Mouse (Mus musculus) heart, adult 2 months (tissue): Measurements from ENCODE around the gene Tmod4. TPM values are rescaled to one million over a fixed set of nuclear protein-coding genes. Genes with fewer than 3 reads are reported as not detected.
A peak's percentile ranks its signal among the peaks of the same experiment; 100 is the strongest.
"Not testable (repeated sequence)": the region's sequence is repeated elsewhere in the genome, so short reads cannot be mapped to it uniquely, and the experiment has no call there.

ENCODE experiments used
- DNase-seq, 2 experiments: peaks; one replicate each; pipeline ENCODE4 v3.0.0; 2021
- H3K27ac ChIP-seq: fragments of 200-600 bp; 2 replicates; pipeline ENCODE4 v1.8.1; 2022
- H3K27me3 ChIP-seq: fragments of 200-500 bp; 2 replicates; pipeline ENCODE4 v1.6.1; 2012; ENCODE audit warnings: mild to moderate bottlenecking, low read length, inconsistent platforms, mixed read lengths; ENCODE audit not compliant: control insufficient read depth, insufficient read depth
- H3K36me3 ChIP-seq: fragments of 200-500 bp; 2 replicates; pipeline ENCODE4 v1.6.1; 2012; ENCODE audit warnings: low read length, inconsistent platforms; ENCODE audit not compliant: control insufficient read depth, insufficient read depth
- H3K4me1 ChIP-seq: fragments of 200-500 bp; 2 replicates; pipeline ENCODE4 v1.6.1; 2011; ENCODE audit warnings: low read length; ENCODE audit not compliant: control insufficient read depth, insufficient read depth
- H3K4me3 ChIP-seq: fragments of 200-600 bp; 2 replicates; pipeline ENCODE4 v1.8.1; 2022
- H3K79me2 ChIP-seq: fragments of 200-500 bp; replicated peaks from 2 replicates; pipeline ENCODE4 v1.6.1; 2012; ENCODE audit warnings: mild to moderate bottlenecking, inconsistent platforms, low read length, moderate library complexity, mixed read lengths; ENCODE audit not compliant: control insufficient read depth, insufficient read depth
- H3K9ac ChIP-seq: fragments of 200-500 bp; 2 replicates; pipeline ENCODE4 v1.6.1; 2012; ENCODE audit warnings: low read depth, mild to moderate bottlenecking, control low read depth, inconsistent platforms, low read length, mixed read lengths
- CTCF ChIP-seq: fragments of 200-600 bp; IDR thresholded peaks from 2 replicates; pipeline ENCODE4 v1.8.1; 2022; ENCODE audit warnings: antibody characterized with exemption, mild to moderate bottlenecking, moderate library complexity
- EP300 ChIP-seq: fragments of 200-500 bp; IDR thresholded peaks from 2 replicates; pipeline ENCODE4 v1.6.1; 2011; ENCODE audit warnings: low read depth, low read length, control low read depth; ENCODE audit not compliant: insufficient read depth
- POLR2A ChIP-seq: fragments of 200-500 bp; IDR thresholded peaks from 2 replicates; pipeline ENCODE4 v1.6.1; 2011; ENCODE audit warnings: mild to moderate bottlenecking, low read depth, low read length, control low read depth; ENCODE audit not compliant: insufficient read depth
- WGBS: fragments of 180-500 bp; shearing (Covaris S2); methylation state at CpG from one replicate; pipeline ENCODE4 v1.1.7; 2018; 5-methylcytosine and 5-hydroxymethylcytosine counted together
- intact Hi-C: fragments of 180-260 bp; cut with DNase I; formaldehyde crosslinking; loops from one replicate; pipeline ENCODE4 v1.15.1; 2025
- polyA plus RNA-seq: library from polyadenylated mRNA; depleted of rRNA; stranded (reverse); fragments of >200 nt; gene quantifications from 2 replicates; pipeline ENCODE4 v1.2.3, GENCODE M21; 2012
- total RNA-seq, 2 experiments: library from RNA; stranded (reverse); gene quantifications; 2 replicates each; pipeline ENCODE4 v1.2.3; 2021

Tmod4 gene
- total and polyA plus RNA-seq, 3 experiments: 22.6 to 30.9 (median 23.3) TPM

GRCm38 (mm10) chr3:95121580-95121979 lies 2.7 kb upstream of the Tmod4 start:
- intact Hi-C loops: no loop called here
- Histone ChIP-seq H3K4me3 (no peak overlapping the region), H3K27ac (peak overlapping the region; percentile 4; the same call in 1 of the 2 replicates), H3K36me3 (no peaks in the 10 kb centered on the region; the same call in none of the 2 replicates), H3K4me1 (no peaks in the 10 kb centered on the region; the same call in 1 of the 2 replicates), H3K27me3 (no peaks in the 10 kb centered on the region), H3K79me2 (no peaks in the 10 kb centered on the region), H3K9ac (no peak overlapping the region)
- WGBS: 50% methylated on average over 6 of the region's 6 CpGs
- no peak for TF ChIP-seq CTCF
- TF ChIP-seq EP300: no peak
- TF ChIP-seq POLR2A: no peak
- no peak for DNase-seq

GRCm38 (mm10) chr3:95124972-95125371 lies 696 bp downstream of the Tmod4 start:
- Histone ChIP-seq H3K4me1 (no peaks in the 10 kb centered on the region; the same call in 1 of the 2 replicates), H3K4me3 (no peak overlapping the region), H3K27ac (peak overlapping the region; percentile 43; the same call in 1 of the 2 replicates), H3K79me2 (no peaks in the 10 kb centered on the region), H3K9ac (no peak overlapping the region), H3K27me3 (no peaks in the 10 kb centered on the region), H3K36me3 (no peaks in the 10 kb centered on the region; the same call in 1 of the 2 replicates)
- DNase-seq: peak; percentile 55 to 57
- intact Hi-C loops: no loop called here
- TF ChIP-seq EP300 (no peak), POLR2A (no peak), CTCF (no peak)
- 5% methylated on average over 5 of the region's 5 CpGs for WGBS

GRCm38 (mm10) chr3:95129226-95129651 lies 5.0 kb downstream of the Tmod4 start:
- Histone ChIP-seq H3K4me1 (peaks cover 3% of the 10 kb centered on the region), H3K27ac (peak overlapping the region; percentile 82), H3K79me2 (no peaks in the 10 kb centered on the region), H3K27me3 (no peaks in the 10 kb centered on the region), H3K4me3 (no peak overlapping the region), H3K9ac (peak overlapping the region; percentile 11; the same call in 1 of the 2 replicates), H3K36me3 (no peaks in the 10 kb centered on the region; the same call in 1 of the 2 replicates)
- DNase-seq: peak; percentile 51 to 65
- 55% methylated on average over 6 of the region's 6 CpGs for WGBS
- TF ChIP-seq POLR2A (no peak), CTCF (peak; percentile 18; the same call in 1 of the 2 replicates)
- intact Hi-C loops: no loop called here

- H3K79me2 ChIP-seq: no peaks in the 10 kb centered on the region
- no peak overlapping the region for H3K4me3 ChIP-seq
Measured at GRCm38 (mm10) chr3:95130081-95130480, 5.8 kb downstream of the Tmod4 start.

GRCm38 (mm10) chr3:95132389-95132788 lies 8.1 kb downstream of the Tmod4 start:
- H3K4me3 ChIP-seq, DNase-seq, H3K27me3 ChIP-seq, H3K4me1 ChIP-seq, H3K36me3 ChIP-seq, H3K27ac ChIP-seq, H3K9ac ChIP-seq, H3K79me2 ChIP-seq: not testable (repeated sequence)
- TF ChIP-seq CTCF: peak; percentile 63
- WGBS: 91% methylated on average over 2 of the region's 2 CpGs
- intact Hi-C loops: loop anchor here (2.0 kb wide), 1 partner anchor 22 kb away; the partner anchor contains the start of gene Vps72

More at GRCm38 (mm10) chr3:95130081-95130480, 5.8 kb downstream of the Tmod4 start:
- no peaks in the 10 kb centered on the region; the same call in 1 of the 2 replicates for H3K36me3 ChIP-seq
- H3K27ac ChIP-seq: no peak overlapping the region; the same call in 1 of the 2 replicates
- DNase-seq: no peak
- no peaks in the 10 kb centered on the region for H3K27me3 ChIP-seq
- intact Hi-C loops: no loop called here
- H3K9ac ChIP-seq: no peak overlapping the region
- no peak for TF ChIP-seq EP300
- no peak for TF ChIP-seq CTCF
- TF ChIP-seq POLR2A: no peak
- H3K4me1 ChIP-seq: peaks cover 3% of the 10 kb centered on the region
- WGBS: 84% methylated on average over 5 of the region's 5 CpGs

GRCm38 (mm10) chr3:95133176-95133575 lies 8.9 kb downstream of the Tmod4 start:
- Histone ChIP-seq H3K36me3 (no peaks in the 10 kb centered on the region; the same call in 1 of the 2 replicates), H3K27ac (peak overlapping the region; percentile 93), H3K4me1 (peaks cover 6% of the 10 kb centered on the region), H3K9ac (peak overlapping the region; percentile 73), H3K79me2 (no peaks in the 10 kb centered on the region), H3K4me3 (peak overlapping the region; percentile 86), H3K27me3 (no peaks in the 10 kb centered on the region)
- WGBS: 49% methylated on average over 11 of the region's 11 CpGs
- DNase-seq: no peak
- TF ChIP-seq POLR2A: no peak
- TF ChIP-seq CTCF: no peak
- no peak for TF ChIP-seq EP300
- intact Hi-C loops: loop anchor here (2.0 kb wide), 1 partner anchor 22 kb away; the partner anchor contains the start of gene Vps72
